Mouse (Mus musculus) adrenal gland, adult (tissue): ENCODE results near the gene Igfbp5.

Experiments used
- DNase-seq, 2 experiments: peaks; one replicate each; pipeline ENCODE4 v3.0.0; 2022 to 2023; ENCODE audit warnings: low spot score in 1 of 2; ENCODE audit not compliant: inconsistent age in 2 of 2

Igfbp5 gene

GRCm38 (mm10) chr1:72849037-72849436, 25.6 kb downstream of the Igfbp5 start:
- DNase-seq = no peak

- no peak for DNase-seq
Measured at GRCm38 (mm10) chr1:72847849-72848380, 26.8 kb downstream of the Igfbp5 start.

GRCm38 (mm10) chr1:72844675-72845074, 30.0 kb downstream of the Igfbp5 start:
- no peak for DNase-seq

GRCm38 (mm10) chr1:72842666-72843459, 31.8 kb downstream of the Igfbp5 start:
- DNase-seq = no peak

GRCm38 (mm10) chr1:72839791-72840190, 34.9 kb downstream of the Igfbp5 start:
- peak in 1 of 2 experiments; percentile 75 for DNase-seq

GRCm38 (mm10) chr1:72839356-72839755, 35.3 kb downstream of the Igfbp5 start:
- peak; percentile 45 to 84 for DNase-seq

GRCm38 (mm10) chr1:72833563-72833962, 41.1 kb downstream of the Igfbp5 start:
- no peak for DNase-seq

- no peak for DNase-seq
Measured at GRCm38 (mm10) chr1:72832715-72833153, 42.0 kb downstream of the Igfbp5 start.

- no peak for DNase-seq
Measured at GRCm38 (mm10) chr1:72830485-72830884, 44.2 kb downstream of the Igfbp5 start.

- DNase-seq = no peak
Measured at GRCm38 (mm10) chr1:72828843-72829242, 45.8 kb downstream of the Igfbp5 start.

GRCm38 (mm10) chr1:72827411-72828315, 47.0 kb downstream of the Igfbp5 start:
- no peak for DNase-seq

- DNase-seq = no peak
Measured at GRCm38 (mm10) chr1:72826931-72827330, 47.8 kb downstream of the Igfbp5 start.

GRCm38 (mm10) chr1:72826446-72826845, 48.2 kb downstream of the Igfbp5 start:
- no peak for DNase-seq

- DNase-seq = no peak
Measured at GRCm38 (mm10) chr1:72825921-72826320, 48.8 kb downstream of the Igfbp5 start.

GRCm38 (mm10) chr1:72825286-72825685, 49.4 kb downstream of the Igfbp5 start:
- no peak for DNase-seq

GRCm38 (mm10) chr1:72824707-72825101, 50.0 kb downstream of the Igfbp5 start:
- peak; percentile 21 to 64 for DNase-seq

- DNase-seq = peak; percentile 39 to 78
Measured at GRCm38 (mm10) chr1:72823751-72824706, 50.7 kb downstream of the Igfbp5 start, which contains the start of gene Igfbp2. Gene Igfbp2 (plus strand): TSS chr1:72824503.

GRCm38 (mm10) chr1:72822893-72823292, 51.8 kb downstream of the Igfbp5 start:
- DNase-seq = no peak

- DNase-seq = no peak
Measured at GRCm38 (mm10) chr1:72819995-72820394, 54.7 kb downstream of the Igfbp5 start.

- DNase-seq = no peak
Measured at GRCm38 (mm10) chr1:72815616-72816015, 59.1 kb downstream of the Igfbp5 start.
